Mouse (Mus musculus) erythroblast, embryonic 14.5 days (primary cell): Measurements from ENCODE around the gene Tmem131. TPM values are rescaled to one million over a fixed set of nuclear protein-coding genes. Genes with fewer than 3 reads are reported as not detected.
"Not testable (repeated sequence)": the region's sequence is repeated elsewhere in the genome, so short reads cannot be mapped to it uniquely, and the experiment has no call there.

Source experiments
- H3K27me3 ChIP-seq: 2 replicates; pipeline ENCODE4 v1.6.1; 2012; ENCODE audit warnings: inconsistent platforms; ENCODE audit not compliant: control insufficient read depth
- H3K36me3 ChIP-seq: 2 replicates; pipeline ENCODE4 v1.6.1; 2012; ENCODE audit warnings: mild to moderate bottlenecking, inconsistent platforms; ENCODE audit not compliant: control insufficient read depth
- H3K4me1 ChIP-seq: 2 replicates; pipeline ENCODE4 v1.6.1; 2012; ENCODE audit warnings: inconsistent platforms; ENCODE audit not compliant: control insufficient read depth
- H3K4me3 ChIP-seq: replicated peaks from 2 replicates; pipeline ENCODE3; 2012; ENCODE audit warnings: moderate library complexity, mild to moderate bottlenecking, inconsistent platforms
- H3K9me3 ChIP-seq: 2 replicates; pipeline ENCODE4 v1.6.1; 2012; ENCODE audit warnings: low read length, inconsistent platforms, mixed read lengths; ENCODE audit not compliant: control insufficient read depth
- GATA1 ChIP-seq: IDR thresholded peaks from 2 replicates; pipeline ENCODE4 v1.6.1; 2012; ENCODE audit warnings: low read length, inconsistent platforms, mixed read lengths
- TAL1 ChIP-seq: IDR thresholded peaks from 3 replicates; pipeline ENCODE4 v1.6.1; 2012; ENCODE audit warnings: low read length, inconsistent platforms, mixed read lengths
- polyA plus RNA-seq: library from polyadenylated mRNA; stranded (reverse); fragments of >175 nt; gene quantifications from 2 replicates; pipeline ENCODE4 v1.2.3, GENCODE M21; 2012

Tmem131 gene
- polyA plus RNA-seq, 1 experiment = 7.8 TPM

DNA sequence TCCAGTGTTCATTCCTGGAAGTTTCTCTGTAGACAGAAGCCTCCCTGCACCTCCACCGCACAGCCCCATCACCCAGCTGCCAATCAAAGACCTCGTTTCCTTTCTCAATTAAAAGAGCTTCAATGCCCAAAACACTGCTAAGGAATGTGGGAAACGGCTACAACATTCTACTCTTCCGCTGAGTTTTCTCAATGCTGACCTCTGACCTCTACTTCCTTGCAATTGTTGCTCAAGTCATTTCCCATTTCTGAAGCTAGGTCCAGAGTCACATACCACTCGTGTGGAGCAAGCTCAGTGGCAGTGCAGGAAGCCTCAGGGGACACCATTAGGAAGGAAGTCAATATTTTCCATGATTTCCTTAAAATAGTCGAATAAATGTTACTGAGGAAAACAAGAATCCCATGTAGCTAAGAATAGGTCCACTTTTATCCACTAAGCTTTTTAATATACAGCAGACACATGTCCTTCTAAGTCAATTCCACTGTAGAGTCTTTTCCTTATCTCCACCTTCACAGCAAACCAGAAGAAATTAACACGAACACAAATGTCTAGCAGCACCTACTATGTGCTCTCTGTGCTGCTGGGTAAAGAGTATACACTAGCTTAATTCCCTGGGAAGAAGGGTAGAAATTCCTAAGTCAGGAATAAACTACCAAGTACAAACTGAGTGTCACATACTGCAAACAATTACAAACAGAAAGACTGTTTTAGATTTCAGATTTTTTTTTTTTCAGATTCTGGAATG is 28.8 kb downstream of the Tmem131 start:
- H3K36me3 ChIP-seq = peaks cover 71% of the 10 kb centered on the region

DNA sequence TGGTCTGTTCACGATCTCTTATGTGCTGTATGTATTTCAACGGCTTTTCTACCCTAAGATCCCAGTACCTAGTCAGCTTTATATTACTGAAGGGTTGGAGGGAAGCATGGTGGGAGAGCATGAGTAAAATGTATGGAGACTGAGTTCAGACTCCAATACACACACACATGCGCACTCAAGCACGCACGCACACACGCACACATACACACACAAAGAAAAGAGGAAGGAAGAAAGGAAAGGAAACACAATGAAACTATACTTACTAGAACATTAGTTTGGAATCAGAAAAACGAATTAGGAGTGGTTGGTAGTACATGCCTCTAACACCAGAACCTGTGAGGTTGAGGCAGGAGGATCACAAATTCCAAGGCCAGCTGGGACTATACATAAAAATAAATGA is 29.7 kb downstream of the Tmem131 start:
- peaks cover 72% of the 10 kb centered on the region for H3K36me3 ChIP-seq
- H3K4me1 ChIP-seq = peaks cover 87% of the 10 kb centered on the region

More for the DNA sequence above, 28.8 kb downstream of the Tmem131 start:
- H3K4me1 ChIP-seq = peaks cover 89% of the 10 kb centered on the region
- H3K4me3 ChIP-seq = no peak overlapping the region
- no peak for TF ChIP-seq GATA1
- no peak for TF ChIP-seq TAL1
- no peaks in the 10 kb centered on the region for H3K27me3 ChIP-seq
- no peaks in the 10 kb centered on the region for H3K9me3 ChIP-seq

DNA sequence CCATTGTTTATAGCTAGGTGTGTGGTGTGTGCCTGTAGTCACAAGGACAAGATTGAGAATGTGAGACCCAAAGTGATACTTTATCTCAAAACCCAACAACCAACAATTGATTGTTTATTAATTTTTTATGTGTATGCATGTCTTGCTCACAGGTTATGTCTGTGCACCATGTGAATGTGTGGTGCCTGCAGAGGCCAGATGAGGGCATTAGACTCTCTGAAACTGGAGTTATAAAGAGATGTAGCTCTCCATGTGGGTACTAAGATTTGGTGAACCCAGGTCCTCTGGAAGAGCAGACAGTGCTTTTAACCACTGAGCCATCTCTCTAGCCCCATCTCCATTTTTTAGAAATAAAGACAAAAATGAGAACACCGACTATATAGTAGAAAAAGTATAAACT is 31.2 kb downstream of the Tmem131 start:
- Histone ChIP-seq H3K9me3 (no peaks in the 10 kb centered on the region), H3K4me3 (no peak overlapping the region), H3K4me1 (peaks cover 79% of the 10 kb centered on the region), H3K27me3 (no peaks in the 10 kb centered on the region), H3K36me3 (peaks cover 66% of the 10 kb centered on the region)
- TF ChIP-seq GATA1 (no peak), TAL1 (no peak)

More for the DNA sequence above, 29.7 kb downstream of the Tmem131 start:
- Histone ChIP-seq H3K4me3 (no peak overlapping the region), H3K9me3 (no peaks in the 10 kb centered on the region), H3K27me3 (no peaks in the 10 kb centered on the region)
- TF ChIP-seq GATA1 (no peak), TAL1 (no peak)

DNA sequence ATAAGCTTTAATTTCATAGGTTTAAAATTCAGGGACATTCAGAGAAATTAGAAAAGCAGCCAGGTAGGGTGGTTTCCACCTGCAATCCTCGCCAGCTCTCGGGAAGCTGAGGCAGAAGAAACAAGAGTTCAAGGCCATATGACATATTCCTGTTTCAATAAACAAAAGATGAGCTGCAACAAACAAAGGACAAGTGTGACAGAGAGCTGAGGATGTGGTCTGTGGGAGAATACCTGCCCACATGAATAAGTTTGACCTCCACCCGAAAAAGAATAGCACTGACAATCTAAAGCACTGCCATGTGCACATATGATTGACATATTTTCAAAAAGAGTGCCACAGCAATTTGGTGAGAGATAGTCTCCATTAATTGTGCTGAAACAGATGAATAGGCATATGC is 31.9 kb downstream of the Tmem131 start:
- H3K36me3 ChIP-seq = peaks cover 64% of the 10 kb centered on the region
- TF ChIP-seq GATA1 = no peak
- TF ChIP-seq TAL1 = no peak
- peaks cover 74% of the 10 kb centered on the region for H3K4me1 ChIP-seq

DNA sequence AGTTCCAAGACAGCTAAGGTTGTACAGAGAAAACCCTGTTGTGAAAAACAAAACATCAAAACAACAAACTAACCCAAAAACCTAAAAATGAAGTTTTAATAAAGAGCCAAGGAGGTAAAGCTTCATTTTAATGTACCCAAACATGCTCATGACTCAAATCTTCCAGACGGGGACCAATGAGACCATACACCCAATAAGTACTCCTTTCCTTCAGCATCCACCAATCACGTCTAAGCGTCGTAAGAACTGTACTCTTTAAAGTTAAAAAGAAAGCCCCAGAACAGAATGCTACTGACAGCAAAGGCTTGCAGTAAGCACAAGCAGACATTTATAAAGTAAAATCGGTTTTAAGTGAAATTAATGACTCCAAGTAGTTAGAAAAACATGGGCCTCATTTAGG is 33.1 kb downstream of the Tmem131 start:
- peaks cover 65% of the 10 kb centered on the region for H3K4me1 ChIP-seq
- TF ChIP-seq TAL1 (no peak), GATA1 (no peak)
- H3K36me3 ChIP-seq = peaks cover 58% of the 10 kb centered on the region
- H3K27me3 ChIP-seq = no peaks in the 10 kb centered on the region
- H3K9me3 ChIP-seq = no peaks in the 10 kb centered on the region
- no peak overlapping the region for H3K4me3 ChIP-seq

More for the DNA sequence above, 31.9 kb downstream of the Tmem131 start:
- Histone ChIP-seq H3K27me3 (no peaks in the 10 kb centered on the region), H3K4me3 (no peak overlapping the region), H3K9me3 (no peaks in the 10 kb centered on the region)

DNA sequence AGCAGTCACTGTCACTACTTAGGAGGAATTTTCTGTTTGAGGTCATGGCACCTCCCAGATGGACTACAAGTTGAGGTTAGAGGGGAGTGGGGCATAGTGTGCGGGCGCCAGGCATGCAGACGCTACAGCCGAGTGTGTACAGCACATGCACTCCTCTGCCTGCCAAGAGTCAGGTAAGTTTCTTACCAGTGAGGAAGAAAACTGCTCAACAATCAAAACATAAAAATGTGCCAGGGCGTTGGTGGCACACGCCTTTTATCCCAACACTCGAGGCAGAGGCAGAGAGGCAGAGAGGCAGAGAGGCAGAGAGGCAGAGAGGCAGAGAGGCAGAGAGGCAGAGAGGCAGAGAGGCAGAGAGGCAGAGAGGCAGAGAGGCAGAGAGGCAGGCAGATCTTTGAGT is 33.5 kb downstream of the Tmem131 start:
- Histone ChIP-seq H3K36me3 (peaks cover 58% of the 10 kb centered on the region), H3K4me1 (peaks cover 65% of the 10 kb centered on the region)
- not testable (repeated sequence) for H3K27me3 ChIP-seq, H3K9me3 ChIP-seq, H3K4me3 ChIP-seq

DNA sequence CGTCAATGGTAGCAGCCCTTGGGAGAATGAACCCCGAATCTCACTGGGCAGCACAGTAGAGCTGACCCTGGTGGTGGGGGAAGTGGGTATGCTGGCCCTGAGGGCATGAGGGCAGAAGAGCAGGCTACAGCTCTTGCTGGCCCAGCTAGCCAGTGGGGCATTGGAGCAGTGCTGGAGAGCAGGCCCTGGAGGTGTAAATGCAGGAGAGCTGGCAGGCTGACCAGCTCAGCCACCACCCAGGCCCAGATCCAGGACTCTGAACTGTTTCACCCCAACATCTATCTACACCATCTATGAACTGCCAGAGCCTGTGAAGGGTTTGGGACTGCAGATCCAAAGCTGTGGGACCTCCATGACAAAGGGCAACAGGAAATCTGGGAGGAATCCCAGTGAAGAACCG is 38.2 kb downstream of the Tmem131 start:
- peaks cover 61% of the 10 kb centered on the region for H3K36me3 ChIP-seq
- H3K9me3 ChIP-seq = no peaks in the 10 kb centered on the region
- no peak overlapping the region for H3K4me3 ChIP-seq
- H3K27me3 ChIP-seq = no peaks in the 10 kb centered on the region
- peaks cover 51% of the 10 kb centered on the region for H3K4me1 ChIP-seq
- no peak for TF ChIP-seq TAL1
- no peak for TF ChIP-seq GATA1

DNA sequence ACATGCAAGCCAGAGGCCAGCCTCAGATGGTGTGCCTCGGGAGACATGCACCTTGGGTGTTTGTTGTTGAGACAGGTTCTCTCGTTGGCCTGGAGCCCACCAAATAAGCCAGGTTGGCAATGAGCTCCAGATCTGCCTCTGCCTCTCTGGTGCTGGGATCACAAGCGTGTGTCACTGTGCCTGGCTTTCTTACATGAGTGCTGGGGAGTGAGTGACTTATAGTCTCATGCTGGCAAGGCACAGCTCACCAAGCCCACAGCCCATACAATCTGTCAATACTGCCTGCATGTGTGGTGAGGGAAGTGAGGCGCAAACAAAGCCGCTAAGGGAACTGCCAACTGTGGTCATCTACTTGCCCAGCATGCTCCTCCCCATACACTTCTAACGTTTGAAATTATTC is 39.0 kb downstream of the Tmem131 start:
- Histone ChIP-seq H3K27me3 (no peaks in the 10 kb centered on the region), H3K36me3 (peaks cover 60% of the 10 kb centered on the region), H3K4me1 (peaks cover 49% of the 10 kb centered on the region), H3K4me3 (no peak overlapping the region), H3K9me3 (no peaks in the 10 kb centered on the region)
- TF ChIP-seq TAL1 = no peak
- no peak for TF ChIP-seq GATA1

DNA sequence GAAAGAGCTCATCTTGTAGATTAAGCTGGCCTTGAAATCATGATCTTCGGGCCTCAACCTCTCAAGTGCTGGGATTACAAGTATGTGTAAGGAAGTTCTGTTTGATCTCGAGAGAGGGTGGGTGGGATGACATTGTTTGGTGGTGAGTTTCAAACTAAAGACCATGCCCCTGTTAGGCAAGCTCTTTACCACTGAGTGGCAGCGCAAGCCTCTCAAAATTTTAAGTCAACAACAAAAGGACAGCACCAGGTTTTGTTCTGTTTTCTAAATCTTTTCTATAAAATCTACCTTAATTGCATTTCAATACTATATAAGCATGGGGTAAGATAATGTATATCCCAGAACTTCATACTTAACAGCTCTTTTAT is 39.4 kb downstream of the Tmem131 start:
- H3K4me1 ChIP-seq = peaks cover 45% of the 10 kb centered on the region
- no peaks in the 10 kb centered on the region for H3K27me3 ChIP-seq
- H3K4me3 ChIP-seq = no peak overlapping the region
- TF ChIP-seq GATA1 (no peak), TAL1 (no peak)
- H3K36me3 ChIP-seq = peaks cover 59% of the 10 kb centered on the region
- no peaks in the 10 kb centered on the region for H3K9me3 ChIP-seq

DNA sequence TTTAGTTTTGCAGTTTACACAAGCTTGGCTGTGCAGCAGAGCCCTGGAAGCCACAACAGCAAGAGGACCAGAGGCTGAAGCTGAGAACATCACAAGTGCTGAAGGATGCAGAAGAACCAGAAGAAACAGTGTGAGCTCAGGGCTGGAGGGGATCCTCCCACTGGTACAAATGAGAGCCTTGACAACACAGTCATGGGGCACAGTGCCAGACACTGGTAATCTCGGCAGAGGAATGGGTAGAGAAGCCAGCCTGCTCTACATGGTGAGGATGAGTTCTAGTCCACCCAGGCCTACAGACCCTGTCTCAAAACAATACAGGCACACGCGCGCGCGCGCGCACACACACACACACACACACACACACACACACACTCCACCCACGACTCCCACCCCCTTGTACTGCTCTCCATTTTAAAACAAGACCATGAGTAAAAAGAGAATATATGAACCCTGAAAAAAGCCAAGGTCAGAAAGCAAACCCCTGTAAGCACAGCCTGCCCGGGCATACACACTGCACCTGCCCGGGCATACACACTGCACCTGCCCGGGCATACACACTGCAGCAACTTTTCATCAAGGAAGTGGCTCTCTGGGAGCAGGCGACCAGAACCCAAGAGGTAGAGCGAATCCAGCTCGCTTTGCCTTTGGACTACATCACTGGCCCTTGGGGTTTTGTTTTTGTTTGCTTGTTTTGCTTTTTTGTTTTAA is 39.9 kb downstream of the Tmem131 start:
- H3K4me3 ChIP-seq = no peak overlapping the region
- H3K27me3 ChIP-seq = no peaks in the 10 kb centered on the region
- H3K9me3 ChIP-seq = no peaks in the 10 kb centered on the region
- H3K4me1 ChIP-seq = peaks cover 41% of the 10 kb centered on the region
- no peak for TF ChIP-seq TAL1
- no peak for TF ChIP-seq GATA1
- peaks cover 57% of the 10 kb centered on the region for H3K36me3 ChIP-seq
